Mouse (Mus musculus): Measurements from ENCODE around the gene Clic5. TPM values are rescaled to one million over a fixed set of nuclear protein-coding genes. Genes with fewer than 3 reads are reported as not detected.

Clic5 gene
- 6.2 and 7.8 TPM in 2 replicates for polyA plus RNA-seq (2015; fragmentation: Nextera tagmentation; extraction: Ambion mirVana)

GRCm38 (mm10) chr17:44188042-44188768 is at the start of gene Clic5:
Gene Clic5 (plus strand): TSS chr17:44188584.

Other genes starting within 250 kb of the Clic5 start
- 5.1 and 7.4 TPM in 2 replicates for gene Enpp5, start 109.8 kb upstream of the Clic5 start, polyA plus RNA-seq (2015; fragmentation: Nextera tagmentation; extraction: Ambion mirVana)
- 4.9 and 6.0 TPM in 2 replicates for gene Enpp4, start 82.8 kb upstream of the Clic5 start, polyA plus RNA-seq (2015; fragmentation: Nextera tagmentation; extraction: Ambion mirVana)